Mouse (Mus musculus): ENCODE measurements around the gene Tnrc6c. TPM values are rescaled to one million over a fixed set of nuclear protein-coding genes. Genes with fewer than 3 reads are reported as not detected.

Tnrc6c gene
- polyA plus RNA-seq, 1 experiment = 14.6 TPM

DNA sequence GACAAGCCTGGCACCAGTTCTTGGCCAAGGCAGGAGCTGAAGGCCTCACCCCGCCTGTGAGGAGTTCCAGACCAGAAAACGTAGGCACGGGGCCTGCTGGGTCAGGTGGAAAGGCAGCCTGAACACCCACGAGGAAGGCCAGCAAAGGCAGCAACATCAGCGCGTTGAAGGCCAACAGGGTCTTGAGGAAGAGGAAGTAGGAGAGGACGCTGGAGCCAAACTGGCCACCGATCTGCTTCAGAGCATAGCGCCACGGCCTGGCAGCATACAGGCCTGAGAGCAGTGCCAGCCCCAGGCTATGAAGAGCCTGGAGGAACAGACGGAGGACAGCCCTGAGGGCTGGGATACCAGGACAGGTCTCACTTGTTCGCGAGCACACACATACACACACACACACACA lies 121.5 kb downstream of the Tnrc6c start:
- Histone ChIP-seq H3K27me3 (ENCODE audit: control insufficient read depth, insufficient read depth, low read length) (no peaks in the 10 kb centered on the region), H3K4me1 (ENCODE audit: control insufficient read depth, insufficient read depth, insufficient read length, low read length) (peaks cover 13% of the 10 kb centered on the region), H3K4me3 (ENCODE audit: low read depth, low read length) (no peak overlapping the region), H3K36me3 (ENCODE audit: control insufficient read depth, insufficient read depth, low read length) (peaks cover 57% of the 10 kb centered on the region), H3K27ac (ENCODE audit: insufficient read depth, low read depth, low read length) (no peak overlapping the region)
- TF ChIP-seq POLR2A (IDR thresholded peaks at IDR 0.05; ENCODE audit: low read depth, low read length) (no peak), CTCF (IDR thresholded peaks at IDR 0.05; ENCODE audit: extremely low read depth, insufficient read length, insufficient replicate concordance, low read depth, low read length) (no peak)
- WGBS = 88% methylated on average over 13 of the region's 13 CpGs

DNA sequence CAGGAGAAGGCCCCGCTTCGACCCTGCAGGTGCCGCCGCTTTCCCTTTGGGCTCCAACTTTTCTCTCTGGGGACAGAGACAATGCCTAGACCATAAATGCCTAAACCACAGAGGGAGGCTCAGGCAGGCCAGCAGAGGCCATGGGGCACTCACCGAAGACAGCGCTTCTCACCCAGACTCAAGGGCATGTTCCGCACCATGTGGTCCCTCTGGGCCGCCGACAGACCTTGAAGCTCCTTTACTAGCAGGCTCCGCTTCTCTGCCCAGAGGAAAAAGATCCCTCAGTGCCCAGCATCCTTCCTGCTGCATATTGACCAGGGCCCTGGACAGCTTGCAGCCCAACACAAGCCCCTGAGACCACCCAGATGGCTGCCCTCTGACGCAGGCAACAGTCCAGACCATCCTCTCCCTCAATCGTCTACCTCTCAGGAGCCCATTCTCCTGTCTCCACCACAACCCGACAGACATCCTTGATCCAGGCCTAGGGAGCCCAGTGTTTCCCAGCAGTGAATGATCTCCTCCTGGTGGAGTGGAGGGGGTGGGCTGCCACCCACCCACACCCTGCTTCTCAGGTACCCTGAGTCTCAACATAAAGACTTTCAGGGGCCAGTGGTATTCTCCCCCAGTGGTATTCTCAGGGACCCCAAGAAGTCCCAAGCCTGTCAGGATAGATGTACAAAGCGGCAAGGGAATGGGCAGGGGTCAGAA lies 122.2 kb downstream of the Tnrc6c start:
- Histone ChIP-seq H3K36me3 (ENCODE audit: control insufficient read depth, insufficient read depth, low read length) (peaks cover 54% of the 10 kb centered on the region), H3K27ac (ENCODE audit: insufficient read depth, low read depth, low read length) (no peak overlapping the region), H3K27me3 (ENCODE audit: control insufficient read depth, insufficient read depth, low read length) (no peaks in the 10 kb centered on the region), H3K4me1 (ENCODE audit: control insufficient read depth, insufficient read depth, insufficient read length, low read length) (peaks cover 16% of the 10 kb centered on the region), H3K4me3 (ENCODE audit: low read depth, low read length) (no peak overlapping the region)
- 90% methylated on average over 14 of the region's 14 CpGs for WGBS
- no peak for TF ChIP-seq POLR2A (IDR thresholded peaks at IDR 0.05; ENCODE audit: low read depth, low read length)
- TF ChIP-seq CTCF (IDR thresholded peaks at IDR 0.05; ENCODE audit: extremely low read depth, insufficient read length, insufficient replicate concordance, low read depth, low read length) = no peak

DNA sequence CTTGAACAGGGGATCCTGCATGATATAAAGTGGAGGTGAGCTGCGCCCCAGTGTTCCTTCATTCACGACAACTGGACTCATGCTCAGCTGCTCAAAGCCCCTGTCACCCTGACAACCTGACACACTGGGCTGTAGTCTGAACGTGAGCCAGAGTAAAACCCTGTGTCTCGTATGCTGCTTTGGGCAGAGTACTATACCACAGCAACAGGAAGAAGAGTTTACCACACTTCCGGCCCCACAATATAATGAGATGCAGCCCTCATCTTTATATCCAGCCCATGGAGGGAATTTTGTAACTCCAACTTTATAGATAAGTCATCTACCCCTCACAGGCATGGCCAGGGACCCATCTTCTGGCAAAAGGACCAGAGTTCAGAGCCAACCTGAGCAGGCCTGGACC lies 123.0 kb downstream of the Tnrc6c start:
- H3K36me3 ChIP-seq (ENCODE audit: control insufficient read depth, insufficient read depth, low read length) = peaks cover 48% of the 10 kb centered on the region
- H3K4me3 ChIP-seq (ENCODE audit: low read depth, low read length) = no peak overlapping the region
- peaks cover 24% of the 10 kb centered on the region for H3K4me1 ChIP-seq (ENCODE audit: control insufficient read depth, insufficient read depth, insufficient read length, low read length)
- 84% methylated on average over 5 of the region's 5 CpGs for WGBS
- peak overlapping the region; percentile 3; the same call in 1 of the 2 replicates for H3K27ac ChIP-seq (ENCODE audit: insufficient read depth, low read depth, low read length)
- H3K27me3 ChIP-seq (ENCODE audit: control insufficient read depth, insufficient read depth, low read length) = no peaks in the 10 kb centered on the region
- TF ChIP-seq CTCF (IDR thresholded peaks at IDR 0.05; ENCODE audit: extremely low read depth, insufficient read length, insufficient replicate concordance, low read depth, low read length) = no peak
- no peak for TF ChIP-seq POLR2A (IDR thresholded peaks at IDR 0.05; ENCODE audit: low read depth, low read length)

DNA sequence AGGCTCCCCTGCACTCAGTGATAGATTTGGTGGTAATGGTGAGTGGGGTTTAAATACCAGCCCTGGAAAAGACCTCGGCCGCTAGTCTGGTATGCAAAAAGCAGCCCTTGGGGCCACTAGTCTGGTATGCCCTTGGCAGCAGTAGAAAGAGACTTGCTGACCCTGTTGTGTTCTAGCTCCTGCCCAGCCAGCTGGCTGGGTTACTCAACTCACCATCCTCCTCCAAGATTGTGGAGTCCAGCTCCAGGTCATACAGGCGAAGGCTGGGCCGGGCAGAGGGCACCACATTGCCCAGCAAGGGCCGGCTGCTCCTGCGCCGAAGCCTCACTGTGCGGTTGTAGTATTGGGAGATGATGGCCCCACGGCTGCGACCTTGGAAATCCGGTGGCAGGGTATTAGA lies 123.9 kb downstream of the Tnrc6c start:
- TF ChIP-seq POLR2A (IDR thresholded peaks at IDR 0.05; ENCODE audit: low read depth, low read length) = no peak
- TF ChIP-seq CTCF (IDR thresholded peaks at IDR 0.05; ENCODE audit: extremely low read depth, insufficient read length, insufficient replicate concordance, low read depth, low read length) = no peak
- no peaks in the 10 kb centered on the region for H3K27me3 ChIP-seq (ENCODE audit: control insufficient read depth, insufficient read depth, low read length)
- H3K27ac ChIP-seq (ENCODE audit: insufficient read depth, low read depth, low read length) = no peak overlapping the region
- peaks cover 26% of the 10 kb centered on the region for H3K4me1 ChIP-seq (ENCODE audit: control insufficient read depth, insufficient read depth, insufficient read length, low read length)
- 94% methylated on average over 11 of the region's 11 CpGs for WGBS
- no peak overlapping the region for H3K4me3 ChIP-seq (ENCODE audit: low read depth, low read length)
- H3K36me3 ChIP-seq (ENCODE audit: control insufficient read depth, insufficient read depth, low read length) = peaks cover 40% of the 10 kb centered on the region

DNA sequence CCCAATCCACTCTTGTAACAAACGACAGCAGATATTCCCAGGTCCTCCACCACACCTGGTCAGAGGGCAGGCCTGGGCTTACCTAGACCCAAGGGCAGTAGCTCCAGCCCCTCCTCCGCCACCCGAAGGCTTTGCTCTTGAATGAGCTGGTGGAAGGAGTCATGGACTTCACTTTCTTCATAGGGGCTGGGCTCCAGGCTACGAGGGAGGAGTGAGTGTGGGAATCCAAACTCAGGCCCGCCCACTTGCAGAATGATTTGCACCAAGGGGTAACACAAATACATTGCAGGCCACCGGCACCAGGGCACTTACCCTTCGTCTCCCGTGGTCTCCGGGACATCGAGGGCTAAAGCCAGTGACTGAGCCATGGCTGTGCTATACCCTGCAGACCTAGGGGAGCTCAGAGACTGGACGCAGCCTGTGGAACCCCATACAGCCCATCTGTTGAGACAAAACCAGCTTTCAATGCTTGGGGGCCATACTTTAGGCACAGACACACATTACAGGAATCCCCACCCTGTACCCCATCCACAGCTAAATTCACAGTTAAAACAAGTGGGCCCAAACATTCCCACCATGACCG lies 124.9 kb downstream of the Tnrc6c start:
- Histone ChIP-seq H3K4me3 (ENCODE audit: low read depth, low read length) (peak overlapping the region; percentile 80), H3K4me1 (ENCODE audit: control insufficient read depth, insufficient read depth, insufficient read length, low read length) (peaks cover 31% of the 10 kb centered on the region), H3K27me3 (ENCODE audit: control insufficient read depth, insufficient read depth, low read length) (no peaks in the 10 kb centered on the region), H3K36me3 (ENCODE audit: control insufficient read depth, insufficient read depth, low read length) (peaks cover 32% of the 10 kb centered on the region), H3K27ac (ENCODE audit: insufficient read depth, low read depth, low read length) (peak overlapping the region; percentile 97)
- WGBS = 29% methylated on average over 12 of the region's 12 CpGs
- TF ChIP-seq CTCF (IDR thresholded peaks at IDR 0.05; ENCODE audit: extremely low read depth, insufficient read length, insufficient replicate concordance, low read depth, low read length) (no peak), POLR2A (IDR thresholded peaks at IDR 0.05; ENCODE audit: low read depth, low read length) (no peak)

DNA sequence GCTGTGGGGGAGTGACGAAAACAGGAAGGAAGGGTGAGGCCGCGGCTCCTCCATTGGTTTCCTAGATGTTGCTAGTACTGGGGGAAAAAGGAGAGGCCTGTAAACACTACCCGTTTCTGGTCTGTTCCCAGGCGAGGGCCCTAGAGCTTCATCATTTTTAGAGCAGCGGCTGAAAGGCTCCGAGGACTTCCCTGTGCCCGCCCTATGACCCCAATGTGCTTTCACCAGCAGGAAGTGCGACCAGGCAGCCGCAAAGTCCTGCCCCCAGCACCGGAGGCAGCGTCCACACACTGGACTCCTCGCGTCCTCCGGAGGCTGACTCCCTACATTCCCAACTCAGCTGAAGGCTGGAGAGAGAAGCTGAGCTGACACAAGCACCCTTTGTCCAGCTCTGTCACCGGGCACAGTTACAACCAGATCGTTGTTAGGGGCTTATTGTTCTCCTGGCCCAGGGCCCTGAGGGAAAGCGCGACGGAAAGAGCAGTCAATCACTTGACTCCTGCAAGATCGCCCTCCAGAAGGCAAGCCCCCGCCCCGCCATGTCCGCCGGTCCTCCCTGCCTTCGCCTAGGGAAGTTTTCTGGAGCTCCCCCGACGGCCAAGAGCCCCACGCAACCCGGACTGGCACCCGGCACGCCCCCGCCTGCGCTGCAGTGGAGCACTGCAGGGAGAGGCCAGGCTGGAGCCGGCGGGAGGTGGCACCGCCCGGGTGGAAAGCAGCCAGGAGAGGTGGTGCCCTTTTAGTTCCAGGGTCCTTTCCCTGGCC lies 125.5 kb downstream of the Tnrc6c start:
- no peaks in the 10 kb centered on the region for H3K27me3 ChIP-seq (ENCODE audit: control insufficient read depth, insufficient read depth, low read length)
- H3K36me3 ChIP-seq (ENCODE audit: control insufficient read depth, insufficient read depth, low read length) = peaks cover 26% of the 10 kb centered on the region
- 2% methylated on average over 38 of the region's 38 CpGs for WGBS
- H3K27ac ChIP-seq (ENCODE audit: insufficient read depth, low read depth, low read length) = peak overlapping the region; percentile 97
- peaks cover 31% of the 10 kb centered on the region for H3K4me1 ChIP-seq (ENCODE audit: control insufficient read depth, insufficient read depth, insufficient read length, low read length)
- H3K4me3 ChIP-seq (ENCODE audit: low read depth, low read length) = peak overlapping the region; percentile 80
- TF ChIP-seq POLR2A (IDR thresholded peaks at IDR 0.05; ENCODE audit: low read depth, low read length) = peak; percentile 64; the same call in 1 of the 2 replicates
- no peak for TF ChIP-seq CTCF (IDR thresholded peaks at IDR 0.05; ENCODE audit: extremely low read depth, insufficient read length, insufficient replicate concordance, low read depth, low read length)

DNA sequence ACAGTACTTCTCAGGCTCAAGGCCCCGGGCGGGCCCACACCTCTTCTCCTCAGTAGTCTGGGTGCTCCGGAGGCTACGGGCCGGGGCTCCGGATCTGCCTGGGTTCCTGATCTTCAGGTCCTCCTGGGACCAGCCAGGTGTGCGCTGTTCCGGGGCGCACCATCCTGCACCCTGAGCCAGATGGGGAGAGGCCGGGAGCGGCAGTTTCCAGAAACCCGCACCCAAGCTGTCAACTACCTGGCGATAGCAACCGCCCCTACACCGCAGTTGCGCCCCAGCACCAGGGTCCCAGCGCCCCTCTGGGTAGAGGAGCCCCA lies 126.1 kb downstream of the Tnrc6c start:
- TF ChIP-seq CTCF (IDR thresholded peaks at IDR 0.05; ENCODE audit: extremely low read depth, insufficient read length, insufficient replicate concordance, low read depth, low read length) = no peak
- no peak for TF ChIP-seq POLR2A (IDR thresholded peaks at IDR 0.05; ENCODE audit: low read depth, low read length)
- WGBS = under 1% methylated on average over 17 of the region's 17 CpGs
- Histone ChIP-seq H3K4me1 (ENCODE audit: control insufficient read depth, insufficient read depth, insufficient read length, low read length) (peaks cover 31% of the 10 kb centered on the region), H3K27me3 (ENCODE audit: control insufficient read depth, insufficient read depth, low read length) (no peaks in the 10 kb centered on the region), H3K36me3 (ENCODE audit: control insufficient read depth, insufficient read depth, low read length) (peaks cover 21% of the 10 kb centered on the region), H3K4me3 (ENCODE audit: low read depth, low read length) (peak overlapping the region; percentile 80), H3K27ac (ENCODE audit: insufficient read depth, low read depth, low read length) (peak overlapping the region; percentile 97)

All from small intestine, adult 2 months (tissue).